Mouse (Mus musculus) thymus, postnatal 10 days (tissue): ENCODE measurements around the gene Dmrt1.

Experiments used
- DNase-seq, 2 experiments: peaks; one replicate each; pipeline ENCODE4 v3.0.0; 2021; ENCODE audit warnings: low spot score in 2 of 2

The Dmrt1 gene

DNA sequence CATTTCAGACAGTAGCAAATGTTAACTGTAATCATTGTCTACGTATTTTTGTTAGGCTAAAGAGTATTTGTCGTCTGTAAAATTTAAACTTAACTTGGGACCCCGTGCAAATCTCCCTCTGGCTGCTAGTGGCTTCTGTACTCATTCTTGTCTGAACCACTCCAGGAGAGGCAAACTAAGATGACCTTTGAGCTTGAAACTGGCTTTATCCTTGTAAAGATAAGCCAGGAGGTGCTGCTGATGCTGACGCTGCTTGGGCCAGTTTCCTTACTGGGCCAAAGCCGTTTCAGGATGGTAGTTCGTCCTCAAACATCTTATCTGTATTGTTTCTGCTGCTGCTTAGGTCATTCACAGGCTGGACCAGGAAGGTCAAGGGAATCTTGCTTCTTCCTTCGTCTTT lies 64.4 kb downstream of the Dmrt1 start:
- DNase-seq = no peak

GRCm38 (mm10) chr19:25574431-25574830 lies 69.0 kb downstream of the Dmrt1 start:
- no peak for DNase-seq

DNA sequence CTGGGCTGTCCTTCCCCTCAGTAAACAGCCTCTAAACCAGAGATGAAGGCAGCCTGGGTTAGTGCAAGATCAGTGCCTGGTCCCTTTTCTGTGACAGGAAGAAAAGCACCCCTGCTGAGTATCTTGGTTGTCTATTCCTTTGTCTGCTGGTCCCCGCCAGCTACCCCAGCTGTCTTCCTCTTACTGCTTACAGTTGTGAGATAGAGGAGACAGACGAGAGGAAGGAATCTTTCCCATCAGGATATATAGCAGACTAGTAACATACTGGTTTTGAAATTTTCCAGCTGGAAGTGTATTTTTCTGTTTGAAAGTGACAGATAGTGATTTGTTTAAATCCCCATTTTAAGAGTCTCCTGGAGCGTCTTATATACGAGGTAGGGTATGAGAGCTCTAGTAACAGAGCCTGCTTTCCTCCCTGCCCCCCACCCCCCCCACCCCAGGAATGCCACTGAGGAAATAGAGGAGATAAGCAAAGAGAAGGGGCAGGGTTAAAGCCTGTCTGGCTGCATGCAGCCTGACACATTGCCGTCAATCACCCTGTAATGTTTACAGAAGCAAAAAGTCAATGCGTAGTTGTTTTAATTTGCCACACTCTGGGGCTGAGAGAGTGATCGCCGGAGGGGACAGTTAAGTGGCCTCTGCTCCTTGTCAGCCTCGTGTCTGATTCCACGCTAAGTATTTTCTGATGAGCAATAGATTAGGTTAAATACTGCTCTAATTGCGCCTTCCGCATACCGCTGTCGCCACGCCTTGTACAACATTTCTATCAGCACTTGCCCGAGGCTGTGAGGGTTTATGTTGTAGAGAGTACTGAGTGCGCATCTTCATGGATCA lies 69.8 kb downstream of the Dmrt1 start:
- no peak for DNase-seq

DNA sequence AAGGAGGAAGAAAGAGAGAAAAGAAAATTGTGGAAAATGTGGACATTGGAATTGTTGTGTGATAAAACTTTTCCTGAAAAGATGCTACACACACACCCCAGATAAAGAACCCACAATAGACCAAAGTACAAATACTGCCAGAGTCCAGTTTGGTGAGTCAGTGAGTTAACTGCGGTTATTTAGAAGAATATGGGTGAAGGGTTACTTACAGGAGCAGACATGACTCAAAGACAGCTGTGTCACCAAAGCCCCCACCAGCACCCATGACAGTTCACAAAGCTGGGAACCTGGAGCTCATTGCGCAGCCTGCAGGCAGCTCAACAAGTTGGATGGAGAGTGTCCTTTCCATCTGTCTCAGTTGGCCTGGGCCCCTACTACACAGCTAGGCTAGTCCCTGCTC lies 72.9 kb downstream of the Dmrt1 start:
- no peak for DNase-seq

DNA sequence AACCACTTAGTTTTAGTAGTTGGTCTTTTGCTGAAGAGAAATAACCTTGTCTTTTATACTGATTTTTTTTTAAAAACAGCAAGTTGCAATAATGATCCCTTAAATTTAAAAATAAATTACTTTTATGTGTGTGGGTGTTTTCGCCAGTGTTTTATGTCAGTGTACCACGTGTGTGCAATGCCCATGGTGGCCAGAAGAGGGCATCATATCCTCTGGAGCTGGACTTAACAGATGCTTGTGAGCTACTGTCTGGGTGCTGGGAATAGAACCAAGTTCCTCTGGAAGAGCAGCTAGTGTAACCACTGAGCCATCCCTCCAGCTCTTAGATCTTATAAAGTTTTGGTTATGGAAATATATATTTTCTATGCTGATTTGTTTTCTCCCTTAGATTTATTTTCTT lies 74.0 kb downstream of the Dmrt1 start:
- DNase-seq = no peak

GRCm38 (mm10) chr19:25597717-25598232 lies 92.4 kb downstream of the Dmrt1 start:
- DNase-seq = no peak

DNA sequence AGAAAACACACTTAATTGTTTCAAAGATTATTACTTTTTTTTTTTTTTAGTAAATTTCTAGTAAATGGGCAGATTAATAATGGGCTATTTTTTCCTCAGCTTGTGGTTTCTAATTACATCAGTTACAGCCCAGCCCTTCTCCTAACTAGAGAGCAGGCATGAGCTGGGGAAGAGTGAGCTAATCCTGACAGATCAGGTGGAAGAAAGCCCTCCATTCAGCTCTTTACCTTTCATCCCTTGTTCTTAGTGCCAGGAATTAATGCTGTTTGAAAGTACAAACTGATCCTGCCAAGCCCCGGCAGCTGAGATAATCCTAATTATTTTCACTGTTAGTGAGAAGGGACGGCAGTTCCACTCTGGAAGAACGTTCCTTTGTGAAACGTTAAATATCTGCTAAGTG lies 93.2 kb downstream of the Dmrt1 start:
- DNase-seq = no peak

DNA sequence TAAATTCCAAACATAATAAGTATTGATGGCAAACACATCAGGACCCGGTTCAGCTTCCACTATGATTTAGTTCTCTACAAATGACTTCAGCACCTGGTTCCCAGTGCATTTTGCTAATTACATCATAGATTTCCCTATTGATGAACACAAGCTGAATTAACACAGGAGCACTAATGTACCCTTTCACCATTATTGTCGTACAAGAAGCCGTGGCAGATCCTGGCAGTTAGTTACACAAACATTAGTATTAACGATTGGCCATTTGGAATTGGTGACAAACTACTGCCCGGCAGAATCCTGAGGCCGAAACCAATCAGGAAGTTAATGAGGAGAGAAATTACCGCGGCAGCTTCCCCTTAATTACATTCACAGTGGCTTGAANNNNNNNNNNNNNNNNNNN lies 96.5 kb downstream of the Dmrt1 start:
- no peak for DNase-seq

GRCm38 (mm10) chr19:25607461-25608205 lies 102.2 kb downstream of the Dmrt1 start:
- no peak for DNase-seq

DNA sequence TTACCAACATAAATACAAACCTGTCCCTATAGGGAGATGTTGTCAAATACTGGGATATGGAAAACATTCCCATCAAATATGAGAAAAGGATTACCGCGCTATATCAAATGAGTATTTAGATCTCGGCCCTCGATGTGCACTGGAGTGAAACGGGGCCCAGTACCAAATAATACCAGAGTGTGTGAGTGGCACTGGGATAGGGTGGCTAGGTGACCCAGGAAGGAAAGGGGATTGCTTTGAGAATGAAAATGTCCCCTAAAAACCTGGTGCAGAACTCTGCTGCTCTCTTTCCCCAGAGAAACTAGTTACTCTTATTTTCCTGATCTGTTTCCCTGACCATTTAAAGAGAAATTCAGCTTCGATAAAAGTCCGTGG lies 102.8 kb downstream of the Dmrt1 start:
- DNase-seq = no peak

DNA sequence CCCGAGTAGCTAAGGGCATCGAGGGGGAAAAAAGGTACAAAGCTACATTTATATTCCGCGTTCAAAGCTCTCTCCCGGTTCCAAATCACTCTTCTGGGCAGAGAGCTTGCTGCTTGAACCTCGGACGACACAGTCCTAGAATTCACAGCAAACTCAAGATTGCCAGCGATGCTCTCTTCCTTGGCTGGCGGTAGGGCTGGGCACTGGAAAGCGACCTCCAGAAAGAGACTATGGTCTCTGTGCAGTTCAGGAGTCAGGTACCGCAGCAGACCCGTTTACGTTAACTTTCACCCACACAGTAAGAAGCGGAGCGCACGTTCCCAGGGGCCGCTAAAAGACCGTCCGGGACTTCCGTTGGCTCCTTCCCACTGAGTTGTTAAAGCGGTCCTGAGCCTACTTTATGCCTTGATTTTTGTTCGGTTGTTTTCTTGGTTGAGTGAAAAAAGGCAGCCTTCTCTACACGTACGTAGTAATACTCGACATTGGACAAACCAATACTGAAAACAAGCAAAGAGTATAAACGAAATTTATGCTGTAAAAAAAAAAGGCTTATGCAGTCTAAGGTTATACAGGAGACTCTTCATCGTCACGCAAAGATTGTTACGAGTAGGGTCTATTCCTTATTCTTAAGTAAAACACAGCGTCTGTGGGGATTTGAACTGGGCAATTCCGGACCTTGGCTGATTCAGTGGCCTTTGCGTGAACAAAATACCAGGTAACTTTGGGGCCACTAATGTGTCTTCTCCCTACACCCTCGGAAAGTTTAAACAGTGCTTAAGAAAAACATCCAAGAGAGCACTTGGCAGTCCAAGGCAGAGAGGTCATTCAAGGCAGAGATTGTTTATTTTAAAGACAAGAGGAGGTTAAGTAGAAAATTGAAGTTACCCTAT lies 103.8 kb downstream of the Dmrt1 start:
- no peak for DNase-seq

DNA sequence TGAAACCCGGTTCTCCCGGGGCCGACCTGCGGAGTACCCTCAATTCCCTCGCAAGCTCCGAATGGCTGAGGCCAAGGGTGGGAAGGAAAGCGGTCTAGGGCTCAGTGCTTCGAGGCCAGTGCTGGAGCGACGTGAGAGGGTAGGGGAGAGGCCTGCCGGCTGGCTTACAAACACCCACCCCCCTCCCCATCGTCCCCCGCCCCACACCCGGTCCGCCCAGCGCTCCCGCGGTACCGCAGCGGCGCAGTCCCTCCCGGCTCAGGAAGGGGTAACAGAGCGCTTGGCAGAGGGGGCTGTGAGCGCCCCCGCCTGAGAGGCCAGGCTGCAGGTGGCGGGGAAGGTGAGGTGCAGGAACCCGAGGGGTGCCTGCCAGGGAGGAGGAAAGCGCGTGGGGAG lies 104.6 kb downstream of the Dmrt1 start, which contains the start of gene Dmrt3:
Dmrt3 (plus strand) TSS at position 287 of the 396 bp plus-strand sequence.
- no peak for DNase-seq

DNA sequence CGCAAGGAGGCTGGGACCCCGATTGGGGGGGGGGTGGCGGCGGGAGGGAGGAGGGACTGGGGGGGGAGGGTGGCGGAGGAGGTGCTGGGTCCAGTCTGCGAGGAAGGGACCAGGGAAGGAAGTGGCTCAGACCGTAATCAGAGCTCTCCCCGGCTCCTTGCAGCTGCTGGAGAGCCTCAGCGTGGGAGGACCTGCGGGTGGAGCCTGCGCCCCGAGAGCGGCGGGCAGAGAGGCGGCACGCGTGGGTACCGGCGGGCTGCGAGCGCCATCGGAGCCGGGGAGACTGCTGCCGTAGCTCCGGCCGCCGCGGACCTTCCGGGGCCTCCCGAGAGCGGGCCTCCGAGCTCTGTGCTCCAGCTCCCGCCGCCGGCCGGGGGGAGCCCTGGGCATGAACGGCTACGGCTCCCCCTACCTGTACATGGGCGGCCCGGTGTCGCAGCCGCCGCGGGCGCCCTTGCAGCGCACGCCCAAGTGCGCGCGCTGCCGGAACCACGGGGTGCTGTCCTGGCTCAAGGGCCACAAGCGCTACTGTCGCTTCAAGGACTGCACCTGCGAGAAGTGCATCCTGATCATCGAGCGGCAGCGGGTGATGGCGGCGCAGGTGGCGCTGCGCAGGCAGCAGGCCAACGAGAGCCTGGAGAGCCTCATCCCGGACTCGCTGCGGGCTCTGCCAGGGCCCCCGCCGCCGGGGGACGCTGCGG lies 105.1 kb downstream of the Dmrt1 start:
- no peak for DNase-seq

- no peak for DNase-seq
Measured at GRCm38 (mm10) chr19:25611116-25611515, 105.7 kb downstream of the Dmrt1 start.

- no peak for DNase-seq
Measured at GRCm38 (mm10) chr19:25611876-25612805, 106.7 kb downstream of the Dmrt1 start.

DNA sequence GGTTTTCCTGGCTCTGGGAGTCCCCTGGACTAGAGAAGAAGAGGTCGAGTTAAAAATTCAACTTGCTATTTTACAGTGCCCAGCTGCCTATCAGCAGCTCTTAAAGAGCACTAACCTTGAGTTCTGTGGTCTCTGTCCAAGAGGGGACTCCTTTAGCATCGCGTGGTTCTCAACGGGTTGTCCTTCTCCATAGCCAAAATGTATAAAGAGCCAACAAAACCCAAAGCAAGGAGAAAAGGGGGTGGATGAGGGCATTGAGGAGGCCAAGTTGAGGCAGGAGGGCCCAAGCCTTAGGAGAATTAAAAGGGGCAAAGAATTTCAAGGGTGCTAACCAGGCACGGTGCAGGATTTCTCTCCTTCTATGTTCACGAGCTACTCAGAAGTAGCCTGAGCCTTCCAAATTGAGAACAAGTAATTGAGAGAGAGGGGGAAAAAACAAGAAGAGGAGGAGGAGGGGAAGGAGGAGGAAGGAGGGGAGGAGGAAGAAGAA lies 107.4 kb downstream of the Dmrt1 start:
- DNase-seq = no peak

- no peak for DNase-seq
Measured at GRCm38 (mm10) chr19:25613476-25614300, 108.3 kb downstream of the Dmrt1 start.

DNA sequence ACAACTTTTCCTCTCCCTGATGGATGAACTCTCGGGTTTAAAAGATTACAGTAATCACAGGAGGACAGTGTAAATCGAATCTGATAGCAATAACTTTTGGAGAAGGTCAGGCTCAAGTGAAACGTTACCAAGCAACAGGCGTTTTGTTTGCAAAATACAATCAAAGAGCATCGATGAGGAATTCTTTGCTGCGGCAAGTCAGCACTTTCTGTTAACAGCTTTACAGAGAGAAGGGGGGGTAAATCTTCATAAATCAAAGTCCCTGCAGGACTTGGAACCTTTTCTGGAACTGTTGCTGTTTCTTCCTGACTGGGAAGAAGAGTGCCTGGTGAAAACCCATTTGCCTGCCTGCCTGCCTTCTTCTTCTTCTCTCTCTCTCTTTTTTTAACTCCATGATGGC lies 110.5 kb downstream of the Dmrt1 start:
- no peak for DNase-seq
